Mouse (Mus musculus): ENCODE results near the gene Nfs1. TPM values are rescaled to one million over a fixed set of nuclear protein-coding genes. Genes with fewer than 3 reads are reported as not detected.

The Nfs1 gene
- 62.9 TPM for polyA plus RNA-seq (2014; fragmentation: Illumina TruSeq; extraction: RNeasy Lipid Tissue Mini Kit (QIAGEN cat#74804); ENCODE audit: low read depth, low replicate concordance)

GRCm38 (mm10) chr2:156143953-156144724 lies at the start of gene Nfs1, which contains the start of gene Romo1:
Gene Nfs1, minus strand, starts transcription at chr2:156144186.
Gene Romo1, plus strand, starts transcription at chr2:156144039.

GRCm38 (mm10) chr2:156180094-156180821 lies 36.3 kb upstream of the Nfs1 start, which contains the start of gene Rbm39:
Gene Rbm39, minus strand, starts transcription at chr2:156180238.

GRCm38 (mm10) chr2:156126992-156127391 lies 17.0 kb downstream of the Nfs1 start, which contains the start of gene Gm28036:
Gene Gm28036, minus strand, starts transcription at chr2:156127092.

GRCm38 (mm10) chr2:156111358-156112079 lies 32.5 kb downstream of the Nfs1 start, which contains the start of the genes Cpne1 and Rbm12:
Gene Cpne1, minus strand, starts transcription at chr2:156111965.
Gene Rbm12, minus strand, starts transcription at chr2:156111978.

Other genes starting within 250 kb of the Nfs1 start
- 40.9 TPM for gene Uqcc1, start 213.9 kb downstream of the Nfs1 start, polyA plus RNA-seq (2014; fragmentation: Illumina TruSeq; extraction: RNeasy Lipid Tissue Mini Kit (QIAGEN cat#74804); ENCODE audit: low read depth, low replicate concordance)
- not detected for gene Gm15557, start 203.5 kb downstream of the Nfs1 start, polyA plus RNA-seq (2014; fragmentation: Illumina TruSeq; extraction: RNeasy Lipid Tissue Mini Kit (QIAGEN cat#74804); ENCODE audit: low read depth, low replicate concordance)
- gene Gdf5, start 198.8 kb downstream of the Nfs1 start, polyA plus RNA-seq (2014; fragmentation: Illumina TruSeq; extraction: RNeasy Lipid Tissue Mini Kit (QIAGEN cat#74804); ENCODE audit: low read depth, low replicate concordance) = not detected
- gene Cep250, start 187.7 kb downstream of the Nfs1 start, polyA plus RNA-seq (2014; fragmentation: Illumina TruSeq; extraction: RNeasy Lipid Tissue Mini Kit (QIAGEN cat#74804); ENCODE audit: low read depth, low replicate concordance) = 1.5 TPM
- gene 6430550D23Rik, start 136.2 kb downstream of the Nfs1 start, polyA plus RNA-seq (2014; fragmentation: Illumina TruSeq; extraction: RNeasy Lipid Tissue Mini Kit (QIAGEN cat#74804); ENCODE audit: low read depth, low replicate concordance) = 2.8 TPM
- gene Ergic3, start 136.1 kb downstream of the Nfs1 start, polyA plus RNA-seq (2014; fragmentation: Illumina TruSeq; extraction: RNeasy Lipid Tissue Mini Kit (QIAGEN cat#74804); ENCODE audit: low read depth, low replicate concordance) = 13.5 TPM
- gene Fer1l4, start 91.2 kb downstream of the Nfs1 start, polyA plus RNA-seq (2014; fragmentation: Illumina TruSeq; extraction: RNeasy Lipid Tissue Mini Kit (QIAGEN cat#74804); ENCODE audit: low read depth, low replicate concordance) = not detected
- not detected for gene Spag4, start 79.0 kb downstream of the Nfs1 start, polyA plus RNA-seq (2014; fragmentation: Illumina TruSeq; extraction: RNeasy Lipid Tissue Mini Kit (QIAGEN cat#74804); ENCODE audit: low read depth, low replicate concordance)
- gene Cpne1, start 32.2 kb downstream of the Nfs1 start, polyA plus RNA-seq (2014; fragmentation: Illumina TruSeq; extraction: RNeasy Lipid Tissue Mini Kit (QIAGEN cat#74804); ENCODE audit: low read depth, low replicate concordance) = 49.2 TPM
- gene Rbm12, start 32.2 kb downstream of the Nfs1 start, polyA plus RNA-seq (2014; fragmentation: Illumina TruSeq; extraction: RNeasy Lipid Tissue Mini Kit (QIAGEN cat#74804); ENCODE audit: low read depth, low replicate concordance) = 21.5 TPM
- 14.9 TPM for gene Gm28036, start 17.1 kb downstream of the Nfs1 start, polyA plus RNA-seq (2014; fragmentation: Illumina TruSeq; extraction: RNeasy Lipid Tissue Mini Kit (QIAGEN cat#74804); ENCODE audit: low read depth, low replicate concordance)
- gene Romo1, start 147 bp downstream of the Nfs1 start, polyA plus RNA-seq (2014; fragmentation: Illumina TruSeq; extraction: RNeasy Lipid Tissue Mini Kit (QIAGEN cat#74804); ENCODE audit: low read depth, low replicate concordance) = 1.3 TPM
- gene Rbm39, start 36.1 kb upstream of the Nfs1 start, polyA plus RNA-seq (2014; fragmentation: Illumina TruSeq; extraction: RNeasy Lipid Tissue Mini Kit (QIAGEN cat#74804); ENCODE audit: low read depth, low replicate concordance) = 1,044 TPM
- gene Phf20, start 52.3 kb upstream of the Nfs1 start, polyA plus RNA-seq (2014; fragmentation: Illumina TruSeq; extraction: RNeasy Lipid Tissue Mini Kit (QIAGEN cat#74804); ENCODE audit: low read depth, low replicate concordance) = 19.2 TPM
- gene Cnbd2, start 168.1 kb upstream of the Nfs1 start, polyA plus RNA-seq (2014; fragmentation: Illumina TruSeq; extraction: RNeasy Lipid Tissue Mini Kit (QIAGEN cat#74804); ENCODE audit: low read depth, low replicate concordance) = 1.8 TPM
- not detected for gene Scand1, start 168.5 kb upstream of the Nfs1 start, polyA plus RNA-seq (2014; fragmentation: Illumina TruSeq; extraction: RNeasy Lipid Tissue Mini Kit (QIAGEN cat#74804); ENCODE audit: low read depth, low replicate concordance)